Mouse (Mus musculus) brown adipose tissue, adult 24 weeks (tissue): ENCODE measurements around the gene Tkt. TPM values are rescaled to one million over a fixed set of nuclear protein-coding genes. Genes with fewer than 3 reads are reported as not detected.
A peak's percentile ranks its signal among the peaks of the same experiment; 100 is the strongest.
"Not testable (repeated sequence)": the region's sequence is repeated elsewhere in the genome, so short reads cannot be mapped to it uniquely, and the experiment has no call there.

Source experiments
- H3K27ac ChIP-seq: fragments of 200-500 bp; replicated peaks from 2 replicates; pipeline ENCODE4 v1.5.1; 2012; ENCODE audit warnings: low read depth, mild to moderate bottlenecking, low read length
- H3K4me1 ChIP-seq: fragments of 200-500 bp; 2 replicates; pipeline ENCODE4 v1.6.1; 2012; ENCODE audit warnings: low read length, mixed read lengths; ENCODE audit not compliant: control insufficient read depth, insufficient read depth, insufficient read length
- H3K4me3 ChIP-seq: fragments of 200-500 bp; 2 replicates; pipeline ENCODE4 v1.5.1; 2012; ENCODE audit warnings: low read depth, mild to moderate bottlenecking, low read length, moderate library complexity; ENCODE audit not compliant: insufficient read depth
- polyA plus RNA-seq: library from polyadenylated mRNA; stranded (reverse); fragments of >200 nt; gene quantifications from 2 replicates; pipeline ENCODE4 v1.2.4, GENCODE M21; 2012; ENCODE audit not compliant: missing spikeins, insufficient read depth, insufficient read length

Gene Tkt
- polyA plus RNA-seq, 1 experiment = 7,122 TPM

- no peaks in the 10 kb centered on the region for H3K4me1 ChIP-seq
- H3K27ac ChIP-seq = no peak overlapping the region
- no peak overlapping the region for H3K4me3 ChIP-seq
These were observed 18.2 kb downstream of the Tkt start for GRCm38 (mm10) chr14:30566317-30566716.

- no peak overlapping the region for H3K27ac ChIP-seq
- no peak overlapping the region for H3K4me3 ChIP-seq
- H3K4me1 ChIP-seq = no peaks in the 10 kb centered on the region
These were observed 19.9 kb downstream of the Tkt start for GRCm38 (mm10) chr14:30568016-30568415.

GRCm38 (mm10) chr14:30570303-30570702, 22.1 kb downstream of the Tkt start:
- no peak overlapping the region for H3K4me3 ChIP-seq
- H3K27ac ChIP-seq = no peak overlapping the region
- no peaks in the 10 kb centered on the region for H3K4me1 ChIP-seq

- H3K4me3 ChIP-seq = no peak overlapping the region
- H3K27ac ChIP-seq = no peak overlapping the region
- H3K4me1 ChIP-seq = no peaks in the 10 kb centered on the region
These were observed 24.1 kb downstream of the Tkt start for GRCm38 (mm10) chr14:30572253-30572652.

- Histone ChIP-seq H3K4me1 (no peaks in the 10 kb centered on the region), H3K27ac (no peak overlapping the region), H3K4me3 (no peak overlapping the region)
These were observed 25.1 kb downstream of the Tkt start for GRCm38 (mm10) chr14:30573235-30573634.

- no peak overlapping the region for H3K4me3 ChIP-seq
- no peak overlapping the region for H3K27ac ChIP-seq
- no peaks in the 10 kb centered on the region; the same call in 1 of the 2 replicates for H3K4me1 ChIP-seq
These were observed 25.9 kb downstream of the Tkt start for GRCm38 (mm10) chr14:30573983-30574584.

- no peaks in the 10 kb centered on the region; the same call in 1 of the 2 replicates for H3K4me1 ChIP-seq
- H3K4me3 ChIP-seq = no peak overlapping the region
- H3K27ac ChIP-seq = no peak overlapping the region
These were observed 27.6 kb downstream of the Tkt start for GRCm38 (mm10) chr14:30575791-30576190.

GRCm38 (mm10) chr14:30576260-30576659, 28.1 kb downstream of the Tkt start:
- H3K4me3 ChIP-seq = no peak overlapping the region
- H3K27ac ChIP-seq = no peak overlapping the region
- H3K4me1 ChIP-seq = no peaks in the 10 kb centered on the region; the same call in 1 of the 2 replicates

GRCm38 (mm10) chr14:30577303-30578062, 29.3 kb downstream of the Tkt start:
- H3K27ac ChIP-seq = 0 out of 2 replicates have a peak overlapping the region, but pooled peaks have one; percentile 4
- H3K4me1 ChIP-seq, H3K4me3 ChIP-seq: not testable (repeated sequence)

GRCm38 (mm10) chr14:30579180-30579579, 31.0 kb downstream of the Tkt start:
- Histone ChIP-seq H3K4me1 (no peaks in the 10 kb centered on the region; the same call in 1 of the 2 replicates), H3K27ac (peak overlapping the region; percentile 40; the same call in 1 of the 2 replicates), H3K4me3 (no peak overlapping the region)

- Histone ChIP-seq H3K4me3 (no peak overlapping the region), H3K27ac (peak overlapping the region; percentile 68), H3K4me1 (no peaks in the 10 kb centered on the region; the same call in 1 of the 2 replicates)
These were observed 31.7 kb downstream of the Tkt start for GRCm38 (mm10) chr14:30579882-30580281.

- H3K4me1 ChIP-seq = no peaks in the 10 kb centered on the region; the same call in 1 of the 2 replicates
- H3K27ac ChIP-seq = no peak overlapping the region
- no peak overlapping the region for H3K4me3 ChIP-seq
These were observed 33.1 kb downstream of the Tkt start for GRCm38 (mm10) chr14:30581238-30581637.

GRCm38 (mm10) chr14:30584077-30584476, 35.9 kb downstream of the Tkt start:
- Histone ChIP-seq H3K27ac (no peak overlapping the region), H3K4me1 (no peaks in the 10 kb centered on the region; the same call in 1 of the 2 replicates), H3K4me3 (no peak overlapping the region)

GRCm38 (mm10) chr14:30584497-30585251, 36.5 kb downstream of the Tkt start:
- Histone ChIP-seq H3K4me3 (no peak overlapping the region), H3K27ac (no peak overlapping the region), H3K4me1 (no peaks in the 10 kb centered on the region)

GRCm38 (mm10) chr14:30585323-30585722, 37.2 kb downstream of the Tkt start:
- no peaks in the 10 kb centered on the region for H3K4me1 ChIP-seq
- no peak overlapping the region for H3K27ac ChIP-seq
- no peak overlapping the region for H3K4me3 ChIP-seq
